Mouse (Mus musculus) embryonic facial prominence, embryonic 11.5 days (tissue): ENCODE results near the gene Mettl7a1. TPM values are rescaled to one million over a fixed set of nuclear protein-coding genes. Genes with fewer than 3 reads are reported as not detected.
"Not testable (repeated sequence)": the region's sequence is repeated elsewhere in the genome, so short reads cannot be mapped to it uniquely, and the experiment has no call there.

ENCODE experiments used
- ATAC-seq: fragments of 200-750 bp; cut with Nextera tagmentation; replicated peaks from 2 replicates; pipeline ENCODE4 v1.8.0; 2017; ENCODE audit warnings: low read depth; ENCODE audit not compliant: insufficient number of reproducible peaks, low FRiP score, low TSS enrichment
- DNase-seq: peaks from one replicate; pipeline ENCODE4 v3.0.0-alpha.2; 2015; ENCODE audit warnings: low spot score
- H3K27ac ChIP-seq: fragments of 300-500 bp; sonication (generic); replicated peaks from 2 replicates; pipeline ENCODE4 v1.5.1; 2014; ENCODE audit warnings: mild to moderate bottlenecking, low read depth, low read length, control low read depth
- H3K27me3 ChIP-seq: fragments of 300-500 bp; sonication (generic); 2 replicates; pipeline ENCODE4 v1.6.1; 2014; ENCODE audit warnings: mild to moderate bottlenecking, low read length, moderate library complexity, mixed read lengths; ENCODE audit not compliant: control insufficient read depth, insufficient read depth
- H3K36me3 ChIP-seq: fragments of 300-500 bp; sonication (generic); replicated peaks from 2 replicates; pipeline ENCODE4 v1.6.1; 2014; ENCODE audit warnings: low read depth, mild to moderate bottlenecking, low read length, moderate library complexity, mixed read lengths; ENCODE audit not compliant: control insufficient read depth, insufficient read depth
- H3K4me1 ChIP-seq: fragments of 300-500 bp; sonication (generic); 2 replicates; pipeline ENCODE4 v1.6.1; 2014; ENCODE audit warnings: low read length, mixed read lengths; ENCODE audit not compliant: control insufficient read depth, insufficient read depth
- H3K4me2 ChIP-seq: fragments of 300-500 bp; sonication (generic); 2 replicates; pipeline ENCODE4 v1.6.1; 2014; ENCODE audit warnings: low read depth, mild to moderate bottlenecking, control low read depth, low read length, moderate library complexity
- H3K4me3 ChIP-seq: fragments of 300-500 bp; sonication (generic); 2 replicates; pipeline ENCODE4 v1.5.1; 2014; ENCODE audit warnings: low read depth, low read length, control low read depth
- H3K9ac ChIP-seq: fragments of 300-500 bp; sonication (generic); replicated peaks from 2 replicates; pipeline ENCODE4 v1.6.1; 2014; ENCODE audit warnings: mild to moderate bottlenecking, control low read depth, low read length
- H3K9me3 ChIP-seq: fragments of 300-500 bp; sonication (generic); replicated peaks from 2 replicates; pipeline ENCODE4 v1.6.1; 2016; ENCODE audit warnings: mild to moderate bottlenecking, low read length, inconsistent platforms, mixed read lengths; ENCODE audit not compliant: control insufficient read depth
- WGBS: fragments of 180-500 bp; shearing (Covaris S2); extraction: QIAGEN DNeasy Blood & Tissue Kit; methylation state at CpG from one replicate; pipeline ENCODE4 v1.1.7; 2014; 5-methylcytosine and 5-hydroxymethylcytosine counted together
- polyA plus RNA-seq: library from polyadenylated mRNA; unstranded; fragments of >200 nt; fragmentation: Nextera tagmentation; extraction: Ambion mirVana; gene quantifications from 2 replicates; pipeline ENCODE4 v1.2.1, GENCODE M21; 2014

Mettl7a1 gene
- polyA plus RNA-seq, 1 experiment from 2014 or later, result 4.8 TPM

DNA sequence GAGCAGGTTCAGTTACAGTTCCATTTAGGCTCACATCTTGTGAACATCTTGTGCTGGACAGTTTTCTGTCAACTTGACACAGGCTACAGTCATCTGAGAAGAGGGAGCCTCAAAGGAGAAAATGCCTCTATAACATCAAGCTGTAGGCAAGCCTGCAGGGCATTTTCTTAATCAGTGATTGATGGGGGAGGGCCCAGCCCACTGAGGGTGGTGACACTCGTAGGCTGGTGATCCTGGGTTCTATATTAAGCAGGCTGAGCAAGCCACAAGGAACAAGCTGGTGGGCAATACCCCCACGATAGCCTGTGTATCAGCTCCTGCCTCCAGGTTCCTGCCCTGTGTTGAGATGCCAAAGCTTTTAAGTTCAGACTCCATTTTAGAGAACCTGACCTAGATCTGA lies 35.0 kb upstream of the Mettl7a1 start:
- ATAC-seq (no peak), DNase-seq (no peak)
- Histone ChIP-seq H3K4me1 (no peaks in the 10 kb centered on the region), H3K4me2 (no peak overlapping the region), H3K27ac (no peak overlapping the region), H3K9ac (no peak overlapping the region), H3K27me3 (no peaks in the 10 kb centered on the region), H3K36me3 (no peaks in the 10 kb centered on the region), H3K4me3 (no peak overlapping the region), H3K9me3 (no peaks in the 10 kb centered on the region)
- 66% methylated on average over 2 of the region's 2 CpGs for WGBS

DNA sequence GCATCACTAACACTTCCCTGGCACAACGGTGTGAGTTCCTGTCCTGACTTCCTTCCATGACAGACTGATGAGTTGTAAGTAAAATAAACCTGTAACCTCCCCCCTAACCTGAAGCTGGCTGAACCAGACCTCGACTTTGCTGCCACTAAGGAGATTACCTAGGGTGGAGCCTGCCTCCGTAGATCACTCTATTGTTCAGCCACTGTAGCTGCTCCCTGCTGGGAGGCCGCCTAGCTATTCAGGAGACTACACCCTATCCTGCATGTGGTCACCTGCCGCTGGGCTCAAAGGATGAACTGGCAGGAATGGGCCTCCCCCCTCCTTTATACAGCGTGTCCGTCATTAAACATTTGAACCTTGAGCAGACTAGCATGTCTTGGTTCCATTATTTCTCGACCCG lies 34.2 kb upstream of the Mettl7a1 start:
- Histone ChIP-seq H3K9ac (no peak overlapping the region), H3K9me3 (no peaks in the 10 kb centered on the region), H3K27me3 (no peaks in the 10 kb centered on the region), H3K4me2 (no peak overlapping the region), H3K36me3 (no peaks in the 10 kb centered on the region), H3K4me3 (no peak overlapping the region), H3K4me1 (no peaks in the 10 kb centered on the region), H3K27ac (no peak overlapping the region)
- DNase-seq, result no peak
- ATAC-seq, result no peak
- WGBS, result 14% methylated on average over 9 of the region's 9 CpGs

- WGBS, result 27% methylated on average over 7 of the region's 7 CpGs
- not testable (repeated sequence) for DNase-seq, H3K27ac ChIP-seq, H3K4me1 ChIP-seq, H3K4me2 ChIP-seq, H3K27me3 ChIP-seq, H3K9ac ChIP-seq, ATAC-seq, H3K9me3 ChIP-seq, H3K36me3 ChIP-seq, H3K4me3 ChIP-seq
These were observed 33.3 kb upstream of the Mettl7a1 start for GRCm38 (mm10) chr15:100270609-100271008.

DNA sequence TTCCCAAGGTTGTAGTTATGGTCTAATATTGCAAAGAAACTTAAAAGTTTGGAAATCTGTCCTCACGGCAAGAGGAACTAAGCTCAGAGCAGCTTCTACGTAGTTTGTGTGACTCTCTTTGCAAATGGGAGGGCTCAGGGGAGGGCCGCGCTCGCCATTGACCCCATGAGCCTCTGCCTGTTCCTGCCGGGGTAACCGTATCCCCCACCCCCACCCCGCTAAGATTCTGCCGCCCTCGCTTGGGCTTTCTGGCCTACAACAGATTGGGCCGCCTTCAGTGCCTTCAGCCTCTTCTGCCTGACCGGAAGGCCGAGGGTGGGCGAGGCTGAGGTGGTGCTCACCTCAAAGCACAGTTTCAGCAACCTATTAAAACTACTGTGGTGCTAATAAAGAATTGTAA lies 32.5 kb upstream of the Mettl7a1 start:
- WGBS, result 65% methylated on average over 14 of the region's 14 CpGs

DNA sequence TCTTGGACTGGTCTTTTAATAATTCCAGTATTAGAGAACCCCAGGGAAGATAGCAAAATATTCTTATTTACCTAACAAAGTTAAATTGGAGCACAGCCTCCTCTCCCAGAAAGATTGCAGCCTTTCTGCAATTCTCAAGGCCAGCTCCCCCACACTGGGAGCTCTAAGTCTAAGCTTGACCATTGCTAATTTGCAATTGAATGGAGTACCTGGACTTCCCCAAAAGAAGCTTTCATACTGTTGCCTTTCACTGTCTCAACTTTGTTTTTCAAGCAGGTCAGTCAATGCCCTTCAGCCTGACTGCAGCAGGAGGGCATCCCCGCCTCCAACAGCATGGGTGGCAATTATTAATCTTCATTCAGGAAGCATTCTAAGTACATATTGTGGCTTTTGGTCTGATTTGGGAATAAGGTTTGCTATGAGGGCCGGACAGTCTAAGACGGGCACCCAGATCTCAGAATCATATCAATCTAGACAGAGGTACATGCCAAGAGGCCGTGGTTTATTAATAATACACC lies 30.1 kb upstream of the Mettl7a1 start:
- 91% methylated on average over 4 of the region's 4 CpGs for WGBS
- not testable (repeated sequence) for H3K4me3 ChIP-seq, H3K9me3 ChIP-seq, H3K27me3 ChIP-seq, H3K27ac ChIP-seq, DNase-seq, H3K4me1 ChIP-seq, ATAC-seq, H3K4me2 ChIP-seq, H3K36me3 ChIP-seq, H3K9ac ChIP-seq

More for the DNA sequence above, 32.5 kb upstream of the Mettl7a1 start:
- H3K9ac ChIP-seq, result no peak overlapping the region
- no peaks in the 10 kb centered on the region for H3K9me3 ChIP-seq
- H3K4me1 ChIP-seq, result no peaks in the 10 kb centered on the region
- H3K4me2 ChIP-seq, result no peak overlapping the region
- no peak overlapping the region for H3K4me3 ChIP-seq
- ATAC-seq, result no peak
- DNase-seq, result no peak
- no peaks in the 10 kb centered on the region for H3K27me3 ChIP-seq
- no peaks in the 10 kb centered on the region for H3K36me3 ChIP-seq
- no peak overlapping the region for H3K27ac ChIP-seq

GRCm38 (mm10) chr15:100274790-100275559 lies 29.0 kb upstream of the Mettl7a1 start:
- Histone ChIP-seq H3K9ac (no peak overlapping the region), H3K27ac (no peak overlapping the region), H3K9me3 (no peaks in the 10 kb centered on the region), H3K27me3 (no peaks in the 10 kb centered on the region), H3K4me1 (no peaks in the 10 kb centered on the region), H3K4me2 (no peak overlapping the region), H3K36me3 (no peaks in the 10 kb centered on the region), H3K4me3 (no peak overlapping the region)
- 88% methylated on average over 7 of the region's 7 CpGs for WGBS
- ATAC-seq, result no peak
- DNase-seq, result no peak

- Histone ChIP-seq H3K4me3 (no peak overlapping the region), H3K9me3 (no peaks in the 10 kb centered on the region), H3K27me3 (no peaks in the 10 kb centered on the region), H3K36me3 (no peaks in the 10 kb centered on the region), H3K4me2 (no peak overlapping the region), H3K9ac (no peak overlapping the region), H3K4me1 (no peaks in the 10 kb centered on the region), H3K27ac (no peak overlapping the region)
- 92% methylated on average over 4 of the region's 4 CpGs for WGBS
- no peak for ATAC-seq
- DNase-seq, result no peak
These were observed 27.5 kb upstream of the Mettl7a1 start for GRCm38 (mm10) chr15:100276403-100276802.

- no peaks in the 10 kb centered on the region for H3K27me3 ChIP-seq
- no peak overlapping the region for H3K9ac ChIP-seq
- no peak overlapping the region for H3K27ac ChIP-seq
- ATAC-seq (no peak), DNase-seq (no peak)
- no peaks in the 10 kb centered on the region for H3K4me1 ChIP-seq
- H3K36me3 ChIP-seq, result no peaks in the 10 kb centered on the region
- no peaks in the 10 kb centered on the region for H3K9me3 ChIP-seq
- H3K4me2 ChIP-seq, result no peak overlapping the region
- 88% methylated on average over 3 of the region's 3 CpGs for WGBS
- no peak overlapping the region for H3K4me3 ChIP-seq
These were observed 26.4 kb upstream of the Mettl7a1 start for GRCm38 (mm10) chr15:100277586-100277985.
